Mouse (Mus musculus) adrenal gland, adult 18-20 months (tissue): ENCODE results near the gene Sema4a. TPM values are rescaled to one million over a fixed set of nuclear protein-coding genes. Genes with fewer than 3 reads are reported as not detected.

ENCODE experiments used
- DNase-seq, 2 experiments: peaks; one replicate each; pipeline ENCODE4 v3.0.0; 2021 to 2022; ENCODE audit warnings: low spot score in 2 of 2
- microRNA-seq, 2 experiments: library from miRNA; unstranded; fragments of <30 nt; microRNA quantifications; one replicate each; pipeline ENCODE4 v1.2.0; 2021; ENCODE audit warnings: borderline number of aligned reads in 2 of 2
- total RNA-seq, 2 experiments: library from RNA; stranded (reverse); gene quantifications; 1 replicate in 1 of 2; 2 replicates in 1 of 2; pipeline ENCODE4 v1.2.3; 2021

Sema4a gene
- total RNA-seq, 2 experiments from 2014 or later: 12.6 to 23.6 TPM

GRCm38 (mm10) chr3:88398666-88399065 lies 62.3 kb downstream of the Sema4a start:
- no peak for DNase-seq

GRCm38 (mm10) chr3:88395742-88396141 lies 65.2 kb downstream of the Sema4a start:
- DNase-seq: no peak

GRCm38 (mm10) chr3:88395288-88395687 lies 65.7 kb downstream of the Sema4a start:
- no peak for DNase-seq

GRCm38 (mm10) chr3:88393776-88394375 lies 67.1 kb downstream of the Sema4a start:
- DNase-seq: no peak

Small RNA genes lying within 50 kb of the gene (microRNA-seq; reads per million reads assigned to microRNA genes)
- 0 to 0.95 reads per million in 2 experiments for gene Mir7011

Other genes with a start within 250 kb of the Sema4a start
- 10 to 100 TPM; 11.2 to 17.8 TPM for gene Rhbg, start 206.5 kb downstream of the Sema4a start, total RNA-seq
- 1 to 10 TPM in 1 of 2 experiments, under 1 TPM in 1; 0.58 to 1.0 TPM for gene Gm38392, start 174.0 kb downstream of the Sema4a start, total RNA-seq
- gene Tsacc, start 164.2 kb downstream of the Sema4a start, total RNA-seq: 1 to 10 TPM; 8.1 to 9.6 TPM
- 100 to 1,000 TPM; 343 to 351 TPM for gene Cct3, start 164.1 kb downstream of the Sema4a start, total RNA-seq
- 100 to 1,000 TPM; 183 to 220 TPM for gene Glmp, start 136.2 kb downstream of the Sema4a start, total RNA-seq
- 10 to 100 TPM; 10.3 to 37.6 TPM for gene Tmem79, start 125.0 kb downstream of the Sema4a start, total RNA-seq
- 10 to 100 TPM; 43.3 to 46.0 TPM for gene Smg5, start 124.9 kb downstream of the Sema4a start, total RNA-seq
- 1 to 10 TPM; 2.1 to 3.2 TPM for gene Paqr6, start 96.6 kb downstream of the Sema4a start, total RNA-seq
- gene Bglap3, start 88.4 kb downstream of the Sema4a start, total RNA-seq: 1 to 10 TPM in 1 of 2 experiments, not detected in 1; 1.5 TPM
- gene Bglap2, start 82.5 kb downstream of the Sema4a start, total RNA-seq: under 1 TPM in 1 of 2 experiments, not detected in 1; 0.76 TPM
- 1 to 10 TPM in 1 of 2 experiments, not detected in 1; 2.7 TPM for gene Bglap, start 76.7 kb downstream of the Sema4a start, total RNA-seq
- gene Pmf1, start 50.9 kb downstream of the Sema4a start, total RNA-seq: 10 to 100 TPM; 26.5 to 35.5 TPM
- 10 to 100 TPM; 56.0 to 66.6 TPM for gene Slc25a44, start 36.0 kb downstream of the Sema4a start, total RNA-seq
- 100 to 1,000 TPM; 106 to 137 TPM for gene Lmna, start 48.8 kb upstream of the Sema4a start, total RNA-seq
- gene Mex3a, start 71.2 kb upstream of the Sema4a start, total RNA-seq: 1 to 10 TPM; 2.6 to 3.3 TPM
- gene Rab25, start 87.1 kb upstream of the Sema4a start, total RNA-seq: not detected
- gene Lamtor2, start 91.9 kb upstream of the Sema4a start, total RNA-seq: 100 to 1,000 TPM; 156 to 164 TPM
- 10 to 100 TPM; 72.9 to 96.6 TPM for gene Ubqln4, start 92.6 kb upstream of the Sema4a start, total RNA-seq
- 100 to 1,000 TPM; 145 to 198 TPM for gene Ssr2, start 114.7 kb upstream of the Sema4a start, total RNA-seq
- 10 to 100 TPM; 19.4 to 27.0 TPM for gene Arhgef2, start 144.8 kb upstream of the Sema4a start, total RNA-seq
- not detected for gene Rxfp4, start 192.0 kb upstream of the Sema4a start, total RNA-seq
- 10 to 100 TPM; 65.1 to 67.4 TPM for gene Khdc4, start 224.6 kb upstream of the Sema4a start, total RNA-seq